Mouse (Mus musculus) kidney, adult 2 months (tissue): Measurements from ENCODE around the gene Olfr56.
"Not testable (repeated sequence)": the region's sequence is repeated elsewhere in the genome, so short reads cannot be mapped to it uniquely, and the experiment has no call there.

ENCODE experiments used
- CTCF ChIP-seq: fragments of 200-500 bp; conservative IDR thresholded peaks from 2 replicates; pipeline ENCODE4 v1.5.1; 2011; ENCODE audit warnings: low read depth, mild to moderate bottlenecking, control low read depth, low read length, moderate library complexity, mixed read lengths; ENCODE audit not compliant: insufficient read depth, insufficient read length
- POLR2A ChIP-seq: fragments of 200-500 bp; IDR thresholded peaks from one replicate; pipeline ENCODE4 v1.6.1; 2011; ENCODE audit warnings: low read depth, low read length, control low read depth

GRCm38 (mm10) chr11:48978240-48978939, at the start of gene Olfr56:
- TF ChIP-seq CTCF, POLR2A: not testable (repeated sequence)
